Mouse (Mus musculus) testis, adult 2 months (tissue): ENCODE measurements around the gene Brinp3.

Source experiments
- CTCF ChIP-seq: fragments of 200-500 bp; IDR thresholded peaks from 2 replicates; pipeline ENCODE4 v1.5.1; 2012; ENCODE audit warnings: low read depth, mild to moderate bottlenecking, inconsistent platforms, low read length, moderate library complexity; ENCODE audit not compliant: control insufficient read depth, insufficient read depth, insufficient replicate concordance
- POLR2A ChIP-seq: fragments of 200-500 bp; IDR thresholded peaks from 2 replicates; pipeline ENCODE4 v1.6.1; 2012; ENCODE audit warnings: low read depth, mild to moderate bottlenecking, inconsistent platforms, low read length, moderate library complexity; ENCODE audit not compliant: control insufficient read depth

- TF ChIP-seq POLR2A (no peak), CTCF (no peak)
Measured at GRCm38 (mm10) chr1:146494221-146494620, 339 bp upstream of the Brinp3 start.
